Mouse (Mus musculus) heart, postnatal 4 days (tissue): Measurements from ENCODE around the gene Gcm2. TPM values are rescaled to one million over a fixed set of nuclear protein-coding genes. Genes with fewer than 3 reads are reported as not detected.

Experiments
- DNase-seq: peaks from one replicate; pipeline ENCODE4 v3.0.0; 2021
- total RNA-seq, 2 experiments: library from RNA; stranded (reverse); gene quantifications; 2 replicates each; pipeline ENCODE4 v1.2.3; 2021

Gcm2 gene
- total RNA-seq, 2 experiments from 2014 or later: not detected

DNA sequence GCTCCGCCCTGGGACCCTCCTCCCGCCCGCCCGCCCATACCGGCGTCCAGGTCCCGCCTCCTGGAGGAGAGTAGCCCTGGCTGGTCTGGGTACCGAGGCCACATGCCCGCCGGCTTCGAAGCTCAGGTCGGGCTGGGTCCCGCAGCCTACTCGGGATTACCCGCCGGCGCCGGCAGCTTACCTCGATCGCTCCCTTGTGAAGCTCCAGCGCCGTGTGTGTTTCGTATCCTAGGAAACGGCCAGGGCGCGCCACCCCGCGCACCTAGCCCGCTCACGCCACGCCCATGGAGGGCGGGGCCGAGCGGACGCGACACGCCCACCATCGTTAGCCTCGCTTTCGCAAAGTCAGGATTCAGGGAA lies 31.4 kb downstream of the Gcm2 start, which contains the start of gene Mak:
TSS of gene Mak (minus strand) at position 286 of the 360 bp plus-strand sequence.
- DNase-seq: peak; percentile 42

DNA sequence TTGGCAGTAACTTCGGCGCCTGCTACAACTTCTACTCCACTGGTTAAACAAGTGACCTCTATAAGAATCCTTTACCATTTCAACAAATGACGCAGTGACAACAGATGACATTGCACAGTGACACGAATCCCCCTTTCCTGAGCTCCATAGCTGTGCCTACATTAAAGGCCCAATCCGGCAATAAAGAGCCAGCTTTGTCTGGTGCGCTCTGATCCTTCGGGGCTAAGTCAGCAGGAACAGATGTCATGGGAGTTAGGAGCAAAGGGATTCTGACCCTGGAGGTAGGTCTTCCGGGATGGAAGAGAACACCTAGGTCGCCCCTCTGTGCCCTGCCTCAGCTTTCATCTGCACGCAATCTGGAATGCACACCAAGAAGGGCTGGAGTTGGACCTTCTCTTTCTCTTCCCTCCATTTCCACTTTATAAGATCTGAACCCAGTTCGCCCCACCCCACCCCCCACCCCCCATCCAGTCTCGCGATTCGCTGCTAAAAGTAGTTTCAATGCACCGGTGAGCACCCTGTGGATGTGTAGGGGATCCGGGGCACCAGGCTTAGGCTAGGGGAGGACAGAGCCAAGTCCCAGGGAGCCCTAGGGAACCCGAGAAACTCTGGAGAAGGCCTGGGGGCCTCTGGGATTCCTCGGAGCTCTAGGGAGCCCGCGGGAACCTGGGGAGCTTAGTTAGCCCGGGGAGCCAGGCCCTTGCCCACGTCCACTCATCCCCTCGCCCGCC lies 32.0 kb downstream of the Gcm2 start:
- DNase-seq: no peak

DNA sequence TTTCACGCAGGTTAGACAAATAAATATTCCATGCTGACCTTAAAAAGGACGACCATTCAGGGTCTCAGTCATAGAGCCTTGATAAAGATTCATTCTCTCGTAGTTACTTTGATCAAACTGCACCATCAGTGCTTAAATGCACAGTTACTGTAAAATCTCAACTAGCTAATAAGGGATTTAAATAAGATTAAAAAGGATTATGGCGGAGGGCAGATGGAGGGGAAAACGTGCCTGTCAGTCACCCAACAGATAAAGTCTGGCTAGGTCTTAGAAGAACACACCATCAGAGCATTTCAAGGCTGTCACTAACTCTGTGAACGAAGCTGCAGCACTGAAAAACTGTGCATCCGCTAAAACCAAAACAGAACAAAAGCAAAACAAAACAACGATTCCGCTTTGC lies 32.9 kb downstream of the Gcm2 start:
- no peak for DNase-seq

DNA sequence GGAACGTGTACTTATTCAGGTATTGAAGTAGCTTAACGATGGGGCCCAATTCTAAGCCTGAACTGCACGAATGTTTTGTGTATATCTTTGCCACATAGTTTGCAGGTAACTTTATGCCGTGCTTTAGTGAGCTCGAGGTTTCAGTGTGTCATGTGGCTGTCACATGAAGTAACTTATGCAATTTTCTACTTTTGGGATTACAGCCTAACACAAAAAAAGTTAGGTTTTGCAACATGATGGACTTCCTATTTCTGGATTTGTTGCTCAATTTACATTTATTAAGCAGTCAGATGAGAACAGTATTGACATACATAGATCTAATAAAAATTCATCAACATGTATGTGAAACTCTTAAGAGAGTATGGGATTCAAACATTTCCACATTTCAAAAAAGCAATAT lies 37.0 kb downstream of the Gcm2 start:
- no peak for DNase-seq

DNA sequence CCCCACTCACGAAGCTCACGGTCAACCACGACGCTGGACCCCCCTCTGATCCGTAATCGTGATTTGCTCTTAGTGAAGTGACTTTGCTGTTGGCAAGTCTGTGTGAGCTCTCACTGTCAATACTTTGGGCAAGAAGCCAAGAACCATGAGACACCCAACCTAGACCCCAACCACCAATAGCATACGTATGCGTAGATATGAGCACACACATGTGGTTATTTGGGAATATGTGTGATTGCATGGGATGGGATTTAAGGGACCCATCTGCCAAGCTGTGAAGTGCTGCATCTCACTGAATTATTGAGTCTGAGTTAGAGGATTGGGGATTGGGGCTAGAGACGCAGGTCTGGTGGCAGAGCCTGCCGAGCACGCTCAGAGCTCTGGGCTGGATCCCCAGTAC lies 39.2 kb downstream of the Gcm2 start:
- DNase-seq: no peak

DNA sequence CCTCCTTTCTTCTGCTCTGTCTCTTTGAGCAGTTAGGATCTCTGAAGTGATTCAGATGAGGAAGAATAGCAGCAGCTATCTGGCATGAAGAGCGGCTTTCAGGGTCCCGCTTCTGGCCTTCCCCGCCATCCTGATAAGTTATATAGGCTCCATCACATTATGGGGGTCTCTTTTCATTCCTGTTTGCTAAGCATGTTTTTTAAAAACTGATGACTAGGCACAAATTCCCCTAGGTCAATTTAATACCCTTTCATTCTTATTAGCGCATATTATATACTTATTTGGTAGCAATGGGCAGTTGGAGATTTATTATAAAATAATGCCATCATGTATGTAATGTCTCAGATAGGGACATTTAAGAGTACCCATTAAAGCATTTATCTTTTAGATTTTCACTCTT lies 43.2 kb downstream of the Gcm2 start:
- no peak for DNase-seq

DNA sequence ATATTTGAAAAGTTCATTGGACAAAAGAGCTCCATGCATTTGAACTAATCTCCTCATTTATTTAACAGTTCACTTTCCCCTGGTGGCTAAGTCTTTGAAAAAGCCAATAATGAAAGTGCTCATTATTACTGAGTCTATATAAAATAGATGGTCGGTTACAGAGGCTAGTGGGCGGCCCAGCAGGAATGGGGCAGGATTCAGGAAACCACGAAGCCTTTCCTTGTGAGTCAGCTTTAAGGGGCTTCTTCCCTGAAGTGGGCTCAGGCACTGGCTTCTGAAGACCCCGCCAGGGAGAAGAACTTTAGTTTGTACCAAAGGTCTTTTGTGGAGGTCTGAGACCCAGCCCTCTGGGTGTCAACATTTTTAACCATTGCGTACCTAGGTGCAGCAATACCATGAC lies 58.9 kb downstream of the Gcm2 start:
- DNase-seq: no peak

Other genes starting within 250 kb of the Gcm2 start
- 10 to 100 TPM; 33.7 to 35.6 TPM for gene Pak1ip1, start 110.0 kb downstream of the Gcm2 start, total RNA-seq
- 100 to 1,000 TPM; 181 to 184 TPM for gene Tmem14c, start 94.7 kb downstream of the Gcm2 start, total RNA-seq
- gene Mak, start 31.3 kb downstream of the Gcm2 start, total RNA-seq: not detected
- not detected for gene Sycp2l, start 3.3 kb upstream of the Gcm2 start, total RNA-seq
- gene Elovl2, start 109.4 kb upstream of the Gcm2 start, total RNA-seq: under 1 TPM; 0.55 to 0.68 TPM
- gene Smim13, start 138.8 kb upstream of the Gcm2 start, total RNA-seq: 10 to 100 TPM; 17.4 to 18.5 TPM
- gene Gm17364, start 162.9 kb upstream of the Gcm2 start, total RNA-seq: not detected